Mouse (Mus musculus): Measurements from ENCODE around the gene Prmt8. TPM values are rescaled to one million over a fixed set of nuclear protein-coding genes. Genes with fewer than 3 reads are reported as not detected.

Prmt8 gene
- polyA plus RNA-seq, 1 experiment from 2014 or later, result not detected

- no peak for DNase-seq
- H3K4me1 ChIP-seq (ENCODE audit: insufficient read depth), result 0 out of 2 replicates have a peak, but pooled peaks cover 3% of the 10 kb centered on the region
- no peaks in the 10 kb centered on the region for H3K36me3 ChIP-seq (ENCODE audit: insufficient read depth)
- no peak for TF ChIP-seq CTCF (IDR thresholded peaks at IDR 0.05; ENCODE audit: low read depth)
- H3K9ac ChIP-seq, result no peak overlapping the region
- ATAC-seq (ENCODE audit: insufficient read depth), result no peak
- H3K9me3 ChIP-seq (ENCODE audit: low read depth, low read length), result no peaks in the 10 kb centered on the region
- H3K4me3 ChIP-seq (ENCODE audit: low read depth, low read length), result no peak overlapping the region
- 65% methylated on average over 7 of the region's 7 CpGs for WGBS
- H3K27me3 ChIP-seq (ENCODE audit: insufficient read depth, low read length), result no peaks in the 10 kb centered on the region
- no peak overlapping the region for H3K27ac ChIP-seq (ENCODE audit: low read depth)
- H3K4me2 ChIP-seq, result no peak overlapping the region
Observed at GRCm38 (mm10) chr6:127661717-127662292, 107.5 kb downstream of the Prmt8 start.

- TF ChIP-seq CTCF (IDR thresholded peaks at IDR 0.05; ENCODE audit: low read depth), result no peak
- Histone ChIP-seq H3K9ac (no peak overlapping the region), H3K9me3 (ENCODE audit: low read depth, low read length) (no peaks in the 10 kb centered on the region), H3K4me1 (ENCODE audit: insufficient read depth) (0 out of 2 replicates have a peak, but pooled peaks cover 3% of the 10 kb centered on the region), H3K27me3 (ENCODE audit: insufficient read depth, low read length) (no peaks in the 10 kb centered on the region), H3K4me3 (ENCODE audit: low read depth, low read length) (no peak overlapping the region), H3K36me3 (ENCODE audit: insufficient read depth) (no peaks in the 10 kb centered on the region), H3K4me2 (no peak overlapping the region), H3K27ac (ENCODE audit: low read depth) (no peak overlapping the region)
- DNase-seq, result no peak
- no peak for ATAC-seq (ENCODE audit: insufficient read depth)
- 67% methylated on average over 4 of the region's 4 CpGs for WGBS
Observed at GRCm38 (mm10) chr6:127659966-127660365, 109.3 kb downstream of the Prmt8 start.

- Histone ChIP-seq H3K4me1 (ENCODE audit: insufficient read depth) (0 out of 2 replicates have a peak, but pooled peaks cover 3% of the 10 kb centered on the region), H3K4me2 (no peak overlapping the region), H3K4me3 (ENCODE audit: low read depth, low read length) (no peak overlapping the region), H3K27me3 (ENCODE audit: insufficient read depth, low read length) (no peaks in the 10 kb centered on the region), H3K36me3 (ENCODE audit: insufficient read depth) (no peaks in the 10 kb centered on the region), H3K9me3 (ENCODE audit: low read depth, low read length) (no peaks in the 10 kb centered on the region), H3K9ac (no peak overlapping the region), H3K27ac (ENCODE audit: low read depth) (no peak overlapping the region)
- DNase-seq (no peak), ATAC-seq (ENCODE audit: insufficient read depth) (no peak)
- 72% methylated on average over 5 of the region's 5 CpGs for WGBS
- TF ChIP-seq CTCF (IDR thresholded peaks at IDR 0.05; ENCODE audit: low read depth), result no peak
Observed at GRCm38 (mm10) chr6:127659472-127659871, 109.8 kb downstream of the Prmt8 start.

GRCm38 (mm10) chr6:127657152-127657551, 112.1 kb downstream of the Prmt8 start:
- no peak for DNase-seq
- Histone ChIP-seq H3K9ac (no peak overlapping the region), H3K36me3 (ENCODE audit: insufficient read depth) (peaks cover 5% of the 10 kb centered on the region; the same call in 1 of the 2 replicates), H3K4me1 (ENCODE audit: insufficient read depth) (no peaks in the 10 kb centered on the region), H3K9me3 (ENCODE audit: low read depth, low read length) (no peaks in the 10 kb centered on the region; the same call in 1 of the 2 replicates), H3K4me2 (no peak overlapping the region), H3K4me3 (ENCODE audit: low read depth, low read length) (no peak overlapping the region), H3K27ac (ENCODE audit: low read depth) (no peak overlapping the region), H3K27me3 (ENCODE audit: insufficient read depth, low read length) (no peaks in the 10 kb centered on the region)
- TF ChIP-seq CTCF (IDR thresholded peaks at IDR 0.05; ENCODE audit: low read depth), result no peak
- 88% methylated on average over 11 of the region's 11 CpGs for WGBS
- ATAC-seq (ENCODE audit: insufficient read depth), result no peak

GRCm38 (mm10) chr6:127655988-127656387, 113.3 kb downstream of the Prmt8 start:
- peaks cover 5% of the 10 kb centered on the region; the same call in 1 of the 2 replicates for H3K36me3 ChIP-seq (ENCODE audit: insufficient read depth)
- no peak overlapping the region for H3K4me3 ChIP-seq (ENCODE audit: low read depth, low read length)
- 38% methylated on average over 4 of the region's 4 CpGs for WGBS
- H3K4me1 ChIP-seq (ENCODE audit: insufficient read depth), result no peaks in the 10 kb centered on the region
- no peaks in the 10 kb centered on the region for H3K27me3 ChIP-seq (ENCODE audit: insufficient read depth, low read length)
- no peak for TF ChIP-seq CTCF (IDR thresholded peaks at IDR 0.05; ENCODE audit: low read depth)
- ATAC-seq (ENCODE audit: insufficient read depth) (no peak), DNase-seq (no peak)
- H3K27ac ChIP-seq (ENCODE audit: low read depth), result no peak overlapping the region
- H3K4me2 ChIP-seq, result no peak overlapping the region
- H3K9me3 ChIP-seq (ENCODE audit: low read depth, low read length), result no peaks in the 10 kb centered on the region; the same call in 1 of the 2 replicates
- no peak overlapping the region for H3K9ac ChIP-seq

GRCm38 (mm10) chr6:127641077-127641801, 128.0 kb downstream of the Prmt8 start:
- no peak overlapping the region for H3K4me2 ChIP-seq
- WGBS, result 26% methylated on average over 8 of the region's 8 CpGs
- H3K27ac ChIP-seq (ENCODE audit: low read depth), result no peak overlapping the region
- H3K9ac ChIP-seq, result no peak overlapping the region
- no peak for TF ChIP-seq CTCF (IDR thresholded peaks at IDR 0.05; ENCODE audit: low read depth)
- no peak overlapping the region for H3K4me3 ChIP-seq (ENCODE audit: low read depth, low read length)
- H3K9me3 ChIP-seq (ENCODE audit: low read depth, low read length), result no peaks in the 10 kb centered on the region
- peaks cover 11% of the 10 kb centered on the region; the same call in 1 of the 2 replicates for H3K4me1 ChIP-seq (ENCODE audit: insufficient read depth)
- no peak for ATAC-seq (ENCODE audit: insufficient read depth)
- no peaks in the 10 kb centered on the region for H3K27me3 ChIP-seq (ENCODE audit: insufficient read depth, low read length)
- DNase-seq, result peak; percentile 29
- H3K36me3 ChIP-seq (ENCODE audit: insufficient read depth), result no peaks in the 10 kb centered on the region

Small RNA genes lying within 50 kb of the gene (microRNA-seq; reads per million reads assigned to microRNA genes)
- gene Mir7233 (ENCODE audit: borderline number of aligned reads), result not detected

Other genes starting within 250 kb of the Prmt8 start
- 2.8 and 3.8 TPM in 2 replicates for gene Cracr2a, start 208.1 kb downstream of the Prmt8 start, polyA plus RNA-seq (2014; fragmentation: Nextera tagmentation; extraction: Ambion mirVana)
- 21.7 and 22.5 TPM in 2 replicates for gene Tspan11, start 118.1 kb upstream of the Prmt8 start, polyA plus RNA-seq (2014; fragmentation: Nextera tagmentation; extraction: Ambion mirVana)

Measured in lung, embryonic 14.5 days (tissue).